Mouse (Mus musculus): Measurements from ENCODE around the gene Col3a1. TPM values are rescaled to one million over a fixed set of nuclear protein-coding genes. Genes with fewer than 3 reads are reported as not detected.

Gene Col3a1
- polyA plus RNA-seq, 1 experiment from 2014 or later: 226 TPM

DNA sequence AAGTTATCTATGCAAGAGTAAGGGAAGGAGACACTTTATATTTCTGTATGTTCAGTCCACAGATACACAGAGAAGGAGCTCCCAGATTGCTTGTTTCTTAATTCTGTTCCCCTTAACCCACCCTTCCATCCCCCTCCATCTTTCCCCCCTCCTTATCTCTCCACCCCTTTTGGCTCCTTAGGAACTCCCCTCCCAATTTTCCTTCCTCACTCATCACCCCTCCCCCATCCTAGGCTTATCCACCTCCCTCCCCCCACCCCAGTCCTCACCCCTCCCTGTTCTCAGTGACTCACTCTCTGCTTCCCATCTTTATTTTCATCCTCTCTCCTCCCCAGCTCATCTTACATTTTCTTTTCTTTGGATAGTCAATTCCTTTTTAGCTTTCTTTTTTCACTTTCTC, 1.5 kb downstream of the Col3a1 start:
- ATAC-seq (ENCODE audit: low FRiP score, low TSS enrichment) (no peak), DNase-seq (peak; percentile 5)
- no peak overlapping the region for H3K4me2 ChIP-seq (ENCODE audit: low read length)
- H3K36me3 ChIP-seq (ENCODE audit: control insufficient read depth, insufficient read depth, low read length): no peaks in the 10 kb centered on the region
- no peaks in the 10 kb centered on the region for H3K4me1 ChIP-seq (ENCODE audit: control insufficient read depth, insufficient read depth, low read length)
- H3K9ac ChIP-seq (replicated peaks; ENCODE audit: low read length): no peak overlapping the region
- H3K4me3 ChIP-seq (replicated peaks; ENCODE audit: low read depth, low read length): no peak overlapping the region
- H3K27me3 ChIP-seq (ENCODE audit: control insufficient read depth, insufficient read depth, low read length): no peaks in the 10 kb centered on the region
- H3K9me3 ChIP-seq (ENCODE audit: control insufficient read depth, low read length): no peaks in the 10 kb centered on the region
- no peak overlapping the region for H3K27ac ChIP-seq (replicated peaks; ENCODE audit: low read depth, low read length)

DNA sequence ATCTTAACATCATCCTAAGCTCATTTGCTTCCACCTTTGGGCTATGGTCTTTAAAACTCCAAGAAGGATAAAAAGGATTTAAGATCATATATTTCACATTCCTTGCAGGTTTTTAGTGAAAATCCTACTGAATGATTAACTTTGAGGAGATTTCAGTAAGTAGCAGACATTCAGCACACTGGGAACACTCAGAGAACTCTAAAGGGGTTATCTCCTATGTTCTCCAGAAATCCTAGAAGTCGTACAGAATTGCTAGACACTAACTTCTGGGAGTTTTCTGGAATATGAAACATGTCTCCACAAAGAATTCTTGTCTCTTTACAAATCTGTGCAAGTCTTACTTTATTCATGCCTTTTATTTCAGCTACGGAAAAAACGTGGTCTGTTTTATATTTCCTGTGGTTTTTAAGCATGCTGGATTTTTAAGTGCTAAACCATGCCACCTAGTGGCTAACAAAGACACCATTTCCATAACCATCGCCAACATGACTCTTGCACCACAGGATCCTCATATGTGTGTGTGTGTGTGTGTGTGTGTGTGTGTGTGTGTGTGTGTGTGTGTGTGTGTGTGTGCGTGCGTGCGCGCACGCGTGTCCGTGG, 2.5 kb downstream of the Col3a1 start:
- peak; percentile 84 for DNase-seq
- no peaks in the 10 kb centered on the region for H3K27me3 ChIP-seq (ENCODE audit: control insufficient read depth, insufficient read depth, low read length)
- H3K9me3 ChIP-seq (ENCODE audit: control insufficient read depth, low read length): no peaks in the 10 kb centered on the region
- H3K4me2 ChIP-seq (ENCODE audit: low read length): peak overlapping the region; percentile 46
- H3K4me1 ChIP-seq (ENCODE audit: control insufficient read depth, insufficient read depth, low read length): no peaks in the 10 kb centered on the region
- no peaks in the 10 kb centered on the region for H3K36me3 ChIP-seq (ENCODE audit: control insufficient read depth, insufficient read depth, low read length)
- WGBS: 26% methylated on average over 7 of the region's 11 CpGs
- H3K27ac ChIP-seq (replicated peaks; ENCODE audit: low read depth, low read length): no peak overlapping the region
- ATAC-seq (ENCODE audit: low FRiP score, low TSS enrichment): peak; percentile 76
- H3K9ac ChIP-seq (replicated peaks; ENCODE audit: low read length): no peak overlapping the region
- no peak overlapping the region for H3K4me3 ChIP-seq (replicated peaks; ENCODE audit: low read depth, low read length)

DNA sequence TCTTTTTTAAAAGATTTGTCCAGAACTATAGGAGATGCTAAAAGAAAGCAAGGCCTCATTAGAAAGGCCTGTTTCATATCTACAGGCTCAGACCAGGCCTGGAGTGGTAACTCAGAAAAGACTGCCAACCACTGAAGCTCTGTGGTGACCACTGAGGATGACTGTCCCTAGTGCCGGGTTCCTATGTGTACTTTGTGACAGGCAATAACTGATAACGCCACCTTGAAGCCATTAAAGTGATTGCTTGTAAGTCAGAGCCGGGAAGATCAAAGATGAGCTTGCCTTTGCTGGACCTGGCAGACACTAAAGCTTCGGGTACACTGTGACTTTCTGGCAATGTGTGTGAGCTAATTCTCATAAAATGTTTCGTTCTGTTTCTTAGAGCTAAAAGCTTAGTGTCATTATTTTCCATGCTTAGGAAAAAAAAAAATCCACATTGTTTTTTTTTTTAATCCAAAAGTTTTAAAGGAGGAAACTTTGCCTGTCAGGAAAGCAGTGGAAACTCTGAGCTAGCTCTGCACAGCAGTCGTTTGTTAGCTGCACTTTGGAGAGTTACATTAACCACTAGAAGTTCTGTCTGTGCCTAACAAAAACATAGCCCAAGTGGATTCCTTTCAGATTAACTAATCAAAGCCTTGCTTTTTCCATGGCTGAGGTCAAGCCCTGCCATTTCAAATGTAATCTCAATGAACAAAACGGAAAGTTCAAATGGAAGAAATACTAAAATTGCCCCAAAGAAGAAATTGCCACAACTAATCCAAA, 4.6 kb downstream of the Col3a1 start:
- WGBS: 64% methylated on average over 7 of the region's 7 CpGs
- H3K36me3 ChIP-seq (ENCODE audit: control insufficient read depth, insufficient read depth, low read length): no peaks in the 10 kb centered on the region

DNA sequence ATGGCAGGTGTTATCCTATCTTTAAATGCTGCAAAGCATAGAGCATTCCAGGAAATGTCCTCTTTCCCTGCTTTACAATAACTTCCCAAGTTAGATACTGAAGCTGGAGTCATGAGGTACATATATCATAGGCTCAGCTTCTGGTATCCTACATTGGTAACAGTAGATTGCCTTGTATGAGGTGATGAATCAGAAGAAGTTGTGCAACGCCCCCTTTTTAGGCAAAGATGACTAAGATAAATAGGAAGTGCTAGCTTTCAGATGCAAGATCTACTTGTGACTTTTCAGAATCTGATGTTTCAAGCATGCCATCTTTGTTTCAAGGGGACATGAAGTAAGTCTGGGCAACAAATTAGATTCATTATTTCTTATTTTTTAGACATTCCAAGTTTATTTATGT, 6.9 kb downstream of the Col3a1 start:
- Histone ChIP-seq H3K4me3 (replicated peaks; ENCODE audit: low read depth, low read length) (no peak overlapping the region), H3K4me1 (ENCODE audit: control insufficient read depth, insufficient read depth, low read length) (no peaks in the 10 kb centered on the region), H3K27me3 (ENCODE audit: control insufficient read depth, insufficient read depth, low read length) (no peaks in the 10 kb centered on the region), H3K9ac (replicated peaks; ENCODE audit: low read length) (no peak overlapping the region), H3K4me2 (ENCODE audit: low read length) (no peak overlapping the region), H3K36me3 (ENCODE audit: control insufficient read depth, insufficient read depth, low read length) (no peaks in the 10 kb centered on the region), H3K27ac (replicated peaks; ENCODE audit: low read depth, low read length) (no peak overlapping the region), H3K9me3 (ENCODE audit: control insufficient read depth, low read length) (no peaks in the 10 kb centered on the region)
- 86% methylated on average over 1 of the region's 1 CpGs for WGBS
- DNase-seq (no peak), ATAC-seq (ENCODE audit: low FRiP score, low TSS enrichment) (no peak)

More for the DNA sequence above, 4.6 kb downstream of the Col3a1 start:
- no peaks in the 10 kb centered on the region for H3K27me3 ChIP-seq (ENCODE audit: control insufficient read depth, insufficient read depth, low read length)
- H3K4me3 ChIP-seq (replicated peaks; ENCODE audit: low read depth, low read length): no peak overlapping the region
- no peak for ATAC-seq (ENCODE audit: low FRiP score, low TSS enrichment)
- no peaks in the 10 kb centered on the region for H3K9me3 ChIP-seq (ENCODE audit: control insufficient read depth, low read length)
- H3K4me2 ChIP-seq (ENCODE audit: low read length): no peak overlapping the region
- no peak overlapping the region for H3K9ac ChIP-seq (replicated peaks; ENCODE audit: low read length)
- H3K27ac ChIP-seq (replicated peaks; ENCODE audit: low read depth, low read length): no peak overlapping the region
- no peaks in the 10 kb centered on the region for H3K4me1 ChIP-seq (ENCODE audit: control insufficient read depth, insufficient read depth, low read length)
- DNase-seq: no peak

DNA sequence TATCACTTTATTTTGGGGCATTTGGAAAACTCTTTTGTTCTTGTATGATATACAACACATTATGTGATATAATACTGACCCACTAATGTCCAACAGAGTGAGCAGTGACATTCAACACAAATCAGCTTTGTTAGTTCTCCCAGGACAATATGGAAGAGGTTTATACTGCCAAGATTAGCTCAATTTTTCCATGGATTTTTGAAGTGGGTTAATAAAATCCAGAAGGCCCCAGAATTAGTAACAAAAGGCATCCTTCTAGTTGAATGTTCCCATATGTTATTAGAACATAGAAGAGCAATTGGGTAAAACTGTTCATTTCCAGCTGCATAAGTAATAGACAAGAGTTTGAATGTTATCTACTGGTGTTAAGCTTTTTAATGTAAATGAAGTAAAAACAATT, 9.5 kb downstream of the Col3a1 start:
- no peaks in the 10 kb centered on the region for H3K27me3 ChIP-seq (ENCODE audit: control insufficient read depth, insufficient read depth, low read length)
- ATAC-seq (ENCODE audit: low FRiP score, low TSS enrichment): no peak
- no peak for DNase-seq

DNA sequence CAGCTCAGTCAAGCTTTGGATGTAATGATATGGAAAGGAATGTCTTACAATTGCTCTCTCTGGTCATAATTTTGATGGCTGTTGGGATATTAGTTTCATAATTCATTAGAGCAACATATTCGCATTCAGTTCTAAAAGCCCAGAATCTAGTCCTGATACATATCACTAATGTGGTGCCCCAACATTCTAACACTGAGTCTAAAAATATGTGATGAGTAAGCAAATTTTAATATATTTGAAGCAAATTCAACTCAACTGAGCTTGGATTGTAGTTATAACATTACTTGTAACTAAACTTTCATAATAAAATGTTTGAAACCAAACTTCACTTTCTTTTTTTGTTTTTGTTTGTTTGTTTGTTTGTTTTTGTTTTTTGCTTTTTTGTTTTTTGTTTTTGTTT, 17.8 kb downstream of the Col3a1 start:
- 98% methylated on average over 1 of the region's 1 CpGs for WGBS
- Histone ChIP-seq H3K4me3 (replicated peaks; ENCODE audit: low read depth, low read length) (no peak overlapping the region), H3K4me1 (ENCODE audit: control insufficient read depth, insufficient read depth, low read length) (no peaks in the 10 kb centered on the region), H3K9ac (replicated peaks; ENCODE audit: low read length) (no peak overlapping the region), H3K27me3 (ENCODE audit: control insufficient read depth, insufficient read depth, low read length) (no peaks in the 10 kb centered on the region), H3K27ac (replicated peaks; ENCODE audit: low read depth, low read length) (no peak overlapping the region), H3K36me3 (ENCODE audit: control insufficient read depth, insufficient read depth, low read length) (no peaks in the 10 kb centered on the region), H3K4me2 (ENCODE audit: low read length) (no peak overlapping the region), H3K9me3 (ENCODE audit: control insufficient read depth, low read length) (no peaks in the 10 kb centered on the region)
- DNase-seq: no peak
- no peak for ATAC-seq (ENCODE audit: low FRiP score, low TSS enrichment)

More for the DNA sequence above, 9.5 kb downstream of the Col3a1 start:
- Histone ChIP-seq H3K27ac (replicated peaks; ENCODE audit: low read depth, low read length) (no peak overlapping the region), H3K9me3 (ENCODE audit: control insufficient read depth, low read length) (no peaks in the 10 kb centered on the region), H3K4me2 (ENCODE audit: low read length) (no peak overlapping the region), H3K4me1 (ENCODE audit: control insufficient read depth, insufficient read depth, low read length) (no peaks in the 10 kb centered on the region), H3K9ac (replicated peaks; ENCODE audit: low read length) (no peak overlapping the region), H3K36me3 (ENCODE audit: control insufficient read depth, insufficient read depth, low read length) (no peaks in the 10 kb centered on the region), H3K4me3 (replicated peaks; ENCODE audit: low read depth, low read length) (no peak overlapping the region)

DNA sequence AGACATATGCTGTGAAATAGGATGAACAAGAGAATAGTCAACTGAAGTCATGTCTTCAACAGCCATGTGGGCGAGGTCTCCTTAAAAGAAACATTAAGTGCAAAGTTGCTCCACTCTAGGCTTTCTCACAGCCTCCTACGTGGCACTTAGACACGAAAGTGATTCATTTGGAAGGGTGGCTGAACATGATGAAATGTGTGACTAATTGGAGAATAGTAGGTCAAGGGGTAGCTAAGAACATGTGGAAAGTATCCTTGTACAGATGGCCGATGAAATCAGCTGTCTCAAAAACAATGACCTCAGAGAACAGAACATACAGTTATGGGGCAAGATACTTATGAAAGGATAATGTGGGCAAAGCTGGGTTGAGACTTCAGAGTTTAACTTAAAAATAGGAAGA, 44.6 kb downstream of the Col3a1 start:
- Histone ChIP-seq H3K27me3 (ENCODE audit: control insufficient read depth, insufficient read depth, low read length) (no peaks in the 10 kb centered on the region), H3K9me3 (ENCODE audit: control insufficient read depth, low read length) (no peaks in the 10 kb centered on the region), H3K4me1 (ENCODE audit: control insufficient read depth, insufficient read depth, low read length) (no peaks in the 10 kb centered on the region), H3K36me3 (ENCODE audit: control insufficient read depth, insufficient read depth, low read length) (no peaks in the 10 kb centered on the region), H3K27ac (replicated peaks; ENCODE audit: low read depth, low read length) (no peak overlapping the region), H3K9ac (replicated peaks; ENCODE audit: low read length) (no peak overlapping the region), H3K4me2 (ENCODE audit: low read length) (no peak overlapping the region), H3K4me3 (replicated peaks; ENCODE audit: low read depth, low read length) (no peak overlapping the region)
- ATAC-seq (ENCODE audit: low FRiP score, low TSS enrichment): no peak
- DNase-seq: no peak
- WGBS: 76% methylated on average over 4 of the region's 4 CpGs

DNA sequence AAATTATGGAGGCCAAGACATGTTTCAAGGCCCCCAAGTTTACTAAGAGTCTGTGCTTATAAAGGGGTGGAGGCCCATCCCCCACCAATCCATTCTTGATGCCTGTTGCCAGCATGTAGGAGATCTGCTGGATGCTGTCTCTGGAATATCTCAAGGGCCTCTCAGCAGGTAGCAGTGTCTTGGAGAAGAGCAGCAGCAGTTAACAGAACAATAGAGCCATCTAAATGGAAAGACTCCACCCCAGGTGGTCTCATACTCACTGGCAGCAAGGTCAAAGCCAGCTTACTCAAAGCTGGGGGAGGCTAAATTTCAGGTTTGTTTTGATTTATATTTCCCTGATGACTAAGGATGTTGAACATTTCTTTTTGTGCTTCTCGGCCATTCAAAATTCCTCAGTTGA, 46.7 kb downstream of the Col3a1 start:
- no peaks in the 10 kb centered on the region for H3K4me1 ChIP-seq (ENCODE audit: control insufficient read depth, insufficient read depth, low read length)
- no peak overlapping the region for H3K4me3 ChIP-seq (replicated peaks; ENCODE audit: low read depth, low read length)
- ATAC-seq (ENCODE audit: low FRiP score, low TSS enrichment) (no peak), DNase-seq (no peak)
- no peak overlapping the region for H3K27ac ChIP-seq (replicated peaks; ENCODE audit: low read depth, low read length)
- no peak overlapping the region for H3K4me2 ChIP-seq (ENCODE audit: low read length)
- no peaks in the 10 kb centered on the region for H3K27me3 ChIP-seq (ENCODE audit: control insufficient read depth, insufficient read depth, low read length)
- WGBS: 78% methylated on average over 1 of the region's 1 CpGs
- no peak overlapping the region for H3K9ac ChIP-seq (replicated peaks; ENCODE audit: low read length)
- H3K9me3 ChIP-seq (ENCODE audit: control insufficient read depth, low read length): no peaks in the 10 kb centered on the region
- H3K36me3 ChIP-seq (ENCODE audit: control insufficient read depth, insufficient read depth, low read length): no peaks in the 10 kb centered on the region

DNA sequence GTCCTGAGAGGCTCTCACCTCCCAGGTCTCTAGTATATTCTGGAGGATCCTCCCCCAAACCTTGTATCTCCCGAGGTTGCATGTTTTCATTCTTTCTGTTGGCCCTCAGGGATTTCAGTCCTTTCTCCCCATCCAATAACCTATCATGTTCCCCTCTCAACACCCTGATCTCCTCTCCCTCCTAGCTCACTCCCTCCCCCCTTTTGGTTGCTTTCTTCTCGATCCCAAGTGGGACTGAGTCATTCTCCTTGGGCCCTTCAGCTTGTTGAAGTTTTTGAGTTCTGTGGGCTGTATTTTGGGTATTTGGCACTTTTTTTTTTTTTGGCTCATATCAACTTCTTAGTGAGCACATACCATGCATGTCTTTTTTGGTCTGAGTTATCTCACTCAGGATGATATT, 47.8 kb downstream of the Col3a1 start:
- 78% methylated on average over 2 of the region's 2 CpGs for whole genome bisulfite sequencing
- no peaks in the 10 kb centered on the region for H3K27me3 ChIP-seq (ENCODE audit: control insufficient read depth, insufficient read depth, low read length)
- H3K4me2 ChIP-seq (ENCODE audit: low read length): no peak overlapping the region
- H3K4me3 ChIP-seq (replicated peaks; ENCODE audit: low read depth, low read length): no peak overlapping the region
- H3K9me3 ChIP-seq (ENCODE audit: control insufficient read depth, low read length): no peaks in the 10 kb centered on the region
- H3K4me1 ChIP-seq (ENCODE audit: control insufficient read depth, insufficient read depth, low read length): no peaks in the 10 kb centered on the region
- no peak overlapping the region for H3K9ac ChIP-seq (replicated peaks; ENCODE audit: low read length)
- no peak for DNase-seq
- no peaks in the 10 kb centered on the region for H3K36me3 ChIP-seq (ENCODE audit: control insufficient read depth, insufficient read depth, low read length)
- no peak overlapping the region for H3K27ac ChIP-seq (replicated peaks; ENCODE audit: low read depth, low read length)
- ATAC-seq (ENCODE audit: low FRiP score, low TSS enrichment): no peak
